Mouse (Mus musculus) stomach, postnatal 0 days (tissue): ENCODE data around the gene Dusp22.

Source experiments
- CTCF ChIP-seq: IDR thresholded peaks from 2 replicates; pipeline ENCODE4 v1.5.1; 2016; ENCODE audit warnings: antibody characterized with exemption, low read depth, mild to moderate bottlenecking, moderate library complexity
- EP300 ChIP-seq: optimal IDR thresholded peaks from 2 replicates; pipeline ENCODE3; 2016; ENCODE audit warnings: antibody characterized with exemption

DNA sequence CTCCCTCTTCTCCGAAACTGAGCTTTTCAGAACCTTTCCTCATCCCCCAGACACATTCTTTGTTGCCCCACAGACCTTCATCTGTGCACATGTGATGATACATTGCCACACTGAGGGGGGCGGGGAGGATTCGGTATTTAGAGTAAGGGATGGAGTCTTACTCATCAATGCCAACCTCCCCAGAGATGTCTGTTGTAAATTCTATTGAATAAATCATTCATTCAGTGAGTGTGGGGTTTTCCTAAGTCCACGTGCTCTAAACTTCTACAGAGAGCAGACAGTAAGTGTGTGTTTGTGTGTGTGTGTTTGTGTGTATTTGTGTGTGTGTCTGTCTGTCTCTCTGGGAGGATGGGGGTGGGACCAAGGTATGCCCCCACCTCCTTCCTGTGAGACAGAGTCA lies 67.1 kb downstream of the Dusp22 start:
- TF ChIP-seq CTCF (no peak), EP300 (no peak)
